Mouse (Mus musculus) thymus, postnatal 36 days (tissue): ENCODE measurements around the gene Mvd.

ENCODE experiments used
- DNase-seq, 2 experiments: peaks; one replicate each; pipeline ENCODE4 v3.0.0; 2022; ENCODE audit warnings: mixed read lengths in 2 of 2

The Mvd gene

GRCm38 (mm10) chr8:122457171-122457570 lies 13.9 kb upstream of the Mvd start:
- DNase-seq: no peak

- DNase-seq: no peak
Measured at GRCm38 (mm10) chr8:122454409-122454808, 11.2 kb upstream of the Mvd start.

DNA sequence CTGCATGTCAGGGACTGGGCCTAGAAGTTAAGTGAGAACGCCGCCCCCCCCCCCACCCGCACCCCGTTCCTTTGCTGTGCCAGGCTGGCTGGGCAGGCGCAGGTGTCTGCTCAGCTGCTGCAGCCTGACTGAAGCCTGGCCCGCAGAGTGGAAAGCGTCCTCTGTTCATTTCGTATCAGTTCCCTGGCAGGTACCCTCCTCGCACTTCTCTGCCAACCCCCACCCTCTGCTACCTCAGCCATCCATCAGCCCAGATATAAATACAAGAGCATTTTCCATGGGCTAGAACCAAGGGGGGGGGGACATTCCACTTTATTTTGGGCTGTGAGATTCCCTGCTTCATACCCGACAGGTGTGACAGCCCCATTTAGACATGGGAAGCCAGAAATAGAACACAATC lies 8.9 kb upstream of the Mvd start:
- DNase-seq: peak in 1 of 2 experiments; percentile 10

GRCm38 (mm10) chr8:122451161-122451703 lies 8.0 kb upstream of the Mvd start:
- peak in 1 of 2 experiments; percentile 3 for DNase-seq

DNA sequence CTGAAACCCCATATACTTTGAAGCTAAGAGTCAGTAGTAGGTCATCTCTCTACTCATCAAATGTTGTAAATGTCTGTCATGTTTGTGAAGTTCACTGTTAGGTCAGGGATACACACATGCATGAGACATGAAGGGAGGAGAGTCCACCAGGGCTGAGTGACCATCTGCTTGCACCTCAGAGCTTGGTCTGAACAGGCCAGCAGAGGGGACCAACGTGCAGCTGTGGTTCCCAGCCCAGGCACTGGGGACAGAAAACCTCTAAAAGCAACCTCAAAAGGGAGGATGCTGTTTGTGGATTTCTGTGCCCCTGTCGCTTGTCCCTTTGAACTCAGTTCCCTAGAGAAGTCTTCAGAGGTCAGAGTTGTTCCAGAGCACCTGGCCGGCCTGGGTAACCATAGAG lies 2.0 kb upstream of the Mvd start:
- DNase-seq: no peak

- DNase-seq: no peak
Measured at GRCm38 (mm10) chr8:122444058-122444748, 981 bp upstream of the Mvd start.

- peak in 1 of 2 experiments; percentile 32 for DNase-seq
Measured at GRCm38 (mm10) chr8:122442781-122443180, 441 bp downstream of the Mvd start.

DNA sequence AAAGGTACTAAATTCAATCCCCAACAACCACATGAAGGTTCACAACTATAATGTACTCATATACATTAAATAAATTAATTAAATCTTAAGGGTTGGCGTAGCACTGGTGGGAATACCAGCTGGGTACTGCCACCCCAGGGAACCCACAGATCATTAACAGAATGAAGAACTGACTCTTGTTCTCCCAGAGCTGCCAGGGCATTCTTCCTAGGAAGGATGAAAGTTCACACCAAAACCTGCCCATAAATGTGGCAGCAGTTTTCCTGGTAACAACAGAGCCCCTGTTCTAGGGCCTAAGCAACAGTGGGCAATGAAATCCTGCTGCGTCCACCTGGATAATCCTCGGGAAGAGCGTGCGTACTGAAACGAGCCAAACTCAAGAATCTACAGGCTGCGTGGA lies 866 bp downstream of the Mvd start:
- DNase-seq: no peak

GRCm38 (mm10) chr8:122441326-122441725 lies 1.9 kb downstream of the Mvd start:
- DNase-seq: no peak

- no peak for DNase-seq
Measured at GRCm38 (mm10) chr8:122439336-122439735, 3.9 kb downstream of the Mvd start.

DNA sequence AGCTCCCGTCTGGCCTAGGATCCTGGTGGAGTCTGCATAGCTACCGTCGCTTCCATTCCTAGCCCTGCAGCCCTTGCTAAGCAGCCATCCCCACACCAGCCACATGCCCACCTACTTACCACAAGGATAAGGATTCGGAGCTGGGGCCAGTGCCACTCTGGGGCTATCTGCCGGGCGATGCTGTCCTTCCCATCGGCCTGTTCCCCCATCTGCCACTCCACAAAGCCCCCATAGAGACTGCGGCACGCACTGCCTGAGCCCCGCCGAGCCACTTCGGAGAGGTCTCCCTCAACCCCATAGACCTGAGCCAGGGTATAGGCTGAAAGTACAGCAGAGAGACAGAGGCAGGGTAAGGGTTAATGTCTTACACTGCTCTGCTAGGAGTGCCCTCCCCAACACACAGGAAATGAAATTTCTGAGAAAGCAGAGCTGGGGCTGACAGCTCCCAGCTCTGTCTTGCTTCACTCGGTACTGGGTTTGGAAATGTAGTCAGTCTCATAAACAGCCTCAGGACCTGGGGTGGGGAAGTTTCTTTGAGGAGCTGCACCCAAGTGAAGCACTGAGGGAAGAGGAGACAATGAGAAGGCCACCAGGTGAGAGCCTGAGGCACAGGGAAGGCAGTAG lies 5.4 kb downstream of the Mvd start:
- DNase-seq: peak in 1 of 2 experiments; percentile 32

- DNase-seq: no peak
Measured at GRCm38 (mm10) chr8:122436586-122437125, 6.6 kb downstream of the Mvd start.

GRCm38 (mm10) chr8:122436146-122436545 lies 7.1 kb downstream of the Mvd start:
- no peak for DNase-seq

- no peak for DNase-seq
Measured at GRCm38 (mm10) chr8:122435375-122435774, 7.8 kb downstream of the Mvd start.

DNA sequence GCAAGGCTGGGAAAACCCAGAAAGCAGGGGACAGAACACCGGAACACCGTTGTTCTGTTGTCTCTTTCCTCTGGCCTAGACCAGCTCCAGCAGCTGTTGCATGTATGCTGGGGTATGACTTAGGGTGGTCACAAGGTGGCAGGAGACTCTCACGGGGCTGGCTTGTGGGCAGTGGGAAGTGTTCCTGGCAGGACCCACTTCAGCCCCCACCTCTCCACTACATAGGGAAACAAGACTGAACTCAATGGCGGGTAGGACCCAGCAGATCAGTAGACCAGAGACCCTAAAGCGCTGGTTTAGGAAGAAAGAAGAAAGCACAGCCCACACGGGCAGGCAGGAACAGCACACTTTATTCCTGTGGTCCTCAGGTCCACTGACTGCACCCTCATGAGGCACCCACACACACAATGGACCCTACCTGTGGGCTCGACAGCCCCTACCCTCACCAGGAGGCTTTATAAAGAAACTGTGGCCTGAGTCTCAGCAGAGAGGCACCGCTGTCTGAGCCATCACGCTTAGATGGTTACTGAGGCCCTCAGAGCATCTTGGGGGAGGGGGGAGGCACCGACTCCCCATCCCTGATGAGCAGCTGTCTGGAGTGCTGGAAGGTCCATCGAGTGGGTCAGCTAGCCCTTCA lies 9.8 kb downstream of the Mvd start:
- DNase-seq: no peak

DNA sequence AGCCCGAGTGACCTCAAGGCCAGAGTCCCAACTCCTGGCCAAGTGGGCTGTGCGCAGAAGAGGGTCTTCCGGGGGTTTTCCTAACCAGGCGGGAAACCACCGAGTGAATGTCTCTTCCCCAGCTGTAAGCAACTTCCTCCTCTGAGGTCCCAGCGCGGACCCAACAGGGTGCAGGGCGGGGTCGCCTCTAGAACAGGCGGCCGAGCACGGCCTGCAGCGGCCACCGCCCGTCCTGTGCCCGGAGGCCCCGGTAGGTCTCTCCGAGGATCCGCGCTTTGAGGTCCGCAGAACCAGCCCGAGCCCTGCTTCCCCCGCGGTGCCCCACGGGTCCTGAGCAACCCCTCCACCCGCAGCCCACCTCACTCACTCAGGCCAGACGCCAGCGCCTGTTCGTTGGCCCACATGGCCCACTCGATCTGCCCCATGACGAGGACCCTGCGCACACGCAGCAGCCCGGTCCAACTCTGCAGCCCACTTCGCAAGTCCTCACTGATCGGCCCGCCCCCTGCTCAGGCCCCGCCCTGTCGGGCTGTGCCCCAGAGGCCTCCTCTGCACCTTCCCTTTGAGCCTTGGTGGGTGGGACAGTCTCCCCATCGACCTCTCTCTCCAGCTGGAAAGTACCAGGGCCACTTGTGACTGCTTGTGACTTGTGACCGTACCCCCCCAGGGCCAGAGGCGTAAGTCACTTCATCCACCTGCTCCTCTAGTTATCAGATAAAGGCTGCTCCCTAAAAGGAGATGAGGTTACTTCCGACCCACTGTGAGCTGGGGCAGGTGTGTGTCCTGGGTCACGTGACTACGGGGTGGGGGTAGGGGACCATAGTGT lies 10.6 kb downstream of the Mvd start, which contains the start of gene Cyba:
TSS of gene Cyba (minus strand) at position 488 of the 826 bp plus-strand sequence.
- DNase-seq: peak; percentile 87 to 90

GRCm38 (mm10) chr8:122431694-122432442 lies 11.4 kb downstream of the Mvd start:
- peak; percentile 46 to 61 for DNase-seq

- DNase-seq: no peak
Measured at GRCm38 (mm10) chr8:122430646-122431045, 12.6 kb downstream of the Mvd start.

- DNase-seq: no peak
Measured at GRCm38 (mm10) chr8:122430058-122430636, 13.1 kb downstream of the Mvd start.

- no peak for DNase-seq
Measured at GRCm38 (mm10) chr8:122428163-122428562, 15.1 kb downstream of the Mvd start.

GRCm38 (mm10) chr8:122427607-122428006 lies 15.6 kb downstream of the Mvd start:
- no peak for DNase-seq
